Mouse (Mus musculus) limb, embryonic 11.5 days (tissue): ENCODE measurements around the gene Il3ra. TPM values are rescaled to one million over a fixed set of nuclear protein-coding genes. Genes with fewer than 3 reads are reported as not detected.
A peak's percentile ranks its signal among the peaks of the same experiment; 100 is the strongest.

Experiments used
- ATAC-seq: fragments of 200-750 bp; cut with Nextera tagmentation; 2 replicates; pipeline ENCODE4 v1.8.0; 2017; ENCODE audit warnings: low read depth; ENCODE audit not compliant: insufficient number of reproducible peaks, low FRiP score, low TSS enrichment
- DNase-seq: peaks from one replicate; pipeline ENCODE4 v3.0.0-alpha.2; 2015; ENCODE audit warnings: low spot score
- H3K27ac ChIP-seq: fragments of 300-500 bp; sonication (generic); replicated peaks from 2 replicates; pipeline ENCODE4 v1.5.1; 2014; ENCODE audit warnings: low read depth, mild to moderate bottlenecking, low read length
- H3K27me3 ChIP-seq: fragments of 300-500 bp; sonication (generic); 2 replicates; pipeline ENCODE4 v1.6.1; 2014; ENCODE audit warnings: mild to moderate bottlenecking, low read length, mixed read lengths; ENCODE audit not compliant: control insufficient read depth, insufficient read depth
- H3K36me3 ChIP-seq: fragments of 300-500 bp; sonication (generic); 2 replicates; pipeline ENCODE4 v1.6.1; 2014; ENCODE audit warnings: mild to moderate bottlenecking, low read length, moderate library complexity, mixed read lengths; ENCODE audit not compliant: control insufficient read depth, insufficient read depth
- H3K4me1 ChIP-seq: fragments of 300-500 bp; sonication (generic); 2 replicates; pipeline ENCODE4 v1.6.1; 2014; ENCODE audit warnings: low read length, mixed read lengths; ENCODE audit not compliant: control insufficient read depth, insufficient read depth
- H3K4me2 ChIP-seq: fragments of 300-500 bp; sonication (generic); 2 replicates; pipeline ENCODE4 v1.6.1; 2014; ENCODE audit warnings: low read depth, mild to moderate bottlenecking, moderate library complexity; ENCODE audit not compliant: severe bottlenecking
- H3K4me3 ChIP-seq: fragments of 300-500 bp; sonication (generic); 2 replicates; pipeline ENCODE4 v1.5.1; 2014; ENCODE audit warnings: low read depth, low read length
- H3K9ac ChIP-seq: fragments of 300-500 bp; sonication (generic); 2 replicates; pipeline ENCODE4 v1.6.1; 2014; ENCODE audit warnings: mild to moderate bottlenecking, low read length
- H3K9me3 ChIP-seq: fragments of 300-500 bp; sonication (generic); 2 replicates; pipeline ENCODE4 v1.6.1; 2016; ENCODE audit warnings: low read length; ENCODE audit not compliant: control insufficient read depth
- WGBS: fragments of 180-500 bp; shearing (Covaris S2); extraction: QIAGEN DNeasy Blood & Tissue Kit; methylation state at CpG from one replicate; pipeline ENCODE4 v1.1.7; 2014; 5-methylcytosine and 5-hydroxymethylcytosine counted together
- polyA plus RNA-seq: library from polyadenylated mRNA; unstranded; fragments of >200 nt; fragmentation: Nextera tagmentation; extraction: Ambion mirVana; gene quantifications from 2 replicates; pipeline ENCODE4 v1.2.1, GENCODE M21; 2014

Gene Il3ra
- 3.1 and 3.6 TPM in 2 replicates for polyA plus RNA-seq

DNA sequence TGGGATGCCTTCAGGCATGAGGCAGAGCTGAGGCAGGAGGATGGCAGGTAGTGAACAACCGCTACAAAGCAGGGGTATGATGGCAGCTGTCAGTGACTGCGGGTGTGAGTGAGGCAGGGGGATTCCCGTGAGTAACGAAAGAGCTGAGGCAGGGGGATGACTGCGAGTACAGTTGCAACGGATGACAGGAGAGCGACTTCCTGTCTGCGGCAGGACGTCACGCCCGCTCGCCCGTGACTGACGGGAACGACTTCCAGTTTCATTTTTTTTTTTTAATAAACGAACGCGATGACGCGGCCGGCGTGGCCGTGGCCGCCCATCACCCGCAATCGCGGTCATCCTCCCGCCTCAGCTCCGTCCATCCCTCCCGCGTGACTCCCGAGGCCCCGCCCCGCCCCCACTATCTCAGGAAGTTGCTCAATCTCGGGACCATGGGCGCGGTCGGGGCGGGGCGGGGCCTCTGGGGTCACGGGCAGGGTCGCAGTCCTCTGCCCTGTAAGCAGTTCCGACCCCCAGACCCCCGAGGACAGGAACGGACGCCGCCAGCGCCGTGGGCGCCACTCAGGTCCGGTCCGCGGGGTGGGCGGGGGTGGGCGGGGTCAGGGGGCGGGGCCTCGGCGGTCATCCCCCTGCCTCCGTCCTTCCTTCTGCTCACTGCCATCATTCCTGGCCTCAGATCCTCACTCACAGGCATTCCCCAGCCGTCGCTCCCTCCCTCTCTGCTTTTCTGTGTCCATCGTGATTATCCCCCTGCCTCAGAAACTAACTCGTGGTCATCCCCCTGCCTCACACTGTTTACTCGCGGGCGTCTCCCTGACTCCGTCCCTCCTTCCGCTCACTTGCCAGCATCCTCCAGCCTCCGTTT, at the start of gene Il3ra:
Gene Il3ra (plus strand): TSS at position 328 of the 865 bp plus-strand sequence.
- Histone ChIP-seq H3K27me3 (no peaks in the 10 kb centered on the region), H3K27ac (no peak within 1 kb of the TSS), H3K36me3 (peaks cover 6% of the 10 kb centered on the region; the same call in 1 of the 2 replicates), H3K9ac (peak within 1 kb of the TSS; percentile 63), H3K4me1 (no peaks in the 10 kb centered on the region), H3K9me3 (peaks cover 35% of the 10 kb centered on the region), H3K4me2 (peak within 1 kb of the TSS; percentile 54), H3K4me3 (peak within 1 kb of the TSS; percentile 63)
- 2% methylated on average over 44 of the region's 69 CpGs for WGBS
- ATAC-seq (peak; percentile 22), DNase-seq (peak; percentile 81)

- 61% methylated on average over 16 of the region's 16 CpGs for WGBS
- Histone ChIP-seq H3K9ac (no peak overlapping the region), H3K27ac (no peak overlapping the region), H3K4me3 (no peak overlapping the region), H3K36me3 (no peaks in the 10 kb centered on the region), H3K9me3 (no peaks in the 10 kb centered on the region), H3K4me2 (no peak overlapping the region), H3K27me3 (no peaks in the 10 kb centered on the region), H3K4me1 (no peaks in the 10 kb centered on the region)
- ATAC-seq, result no peak
- DNase-seq, result peak; percentile 20
Measured at GRCm38 (mm10) chr14:14308938-14309337, 37.1 kb upstream of the Il3ra start.

- Histone ChIP-seq H3K4me3 (no peak overlapping the region), H3K27ac (no peak overlapping the region), H3K9ac (no peak overlapping the region), H3K36me3 (no peaks in the 10 kb centered on the region), H3K27me3 (no peaks in the 10 kb centered on the region), H3K4me2 (no peak overlapping the region), H3K4me1 (no peaks in the 10 kb centered on the region), H3K9me3 (no peaks in the 10 kb centered on the region)
- DNase-seq (no peak), ATAC-seq (no peak)
- WGBS, result 60% methylated on average over 14 of the region's 14 CpGs
Measured at GRCm38 (mm10) chr14:14309416-14309815, 36.7 kb upstream of the Il3ra start.

DNA sequence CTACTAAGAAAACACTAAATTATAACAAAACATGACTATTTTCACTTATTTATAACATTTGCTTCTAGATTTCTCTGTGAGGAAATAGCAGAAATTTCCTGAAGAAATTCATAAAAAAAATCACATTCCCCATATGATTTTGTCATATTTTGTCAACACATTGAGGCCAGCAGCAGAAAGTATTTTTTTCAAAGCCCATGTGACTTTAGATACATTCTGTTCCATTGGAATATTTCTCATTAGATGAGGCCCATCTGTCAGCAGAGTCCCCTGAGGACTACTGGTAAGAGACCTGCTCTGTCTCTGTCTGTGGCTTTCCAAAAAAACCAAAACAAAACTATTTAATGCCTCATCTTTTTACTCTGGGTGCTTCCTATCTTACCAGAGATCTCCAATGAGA, 23.5 kb upstream of the Il3ra start, which contains the start of gene Olfr31:
Gene Olfr31 (plus strand): TSS at position 301 of the 400 bp plus-strand sequence.
- H3K27me3 ChIP-seq, result no peaks in the 10 kb centered on the region

GRCm38 (mm10) chr14:14345113-14345871, 783 bp upstream of the Il3ra start:
- Histone ChIP-seq H3K4me2 (peak overlapping the region; percentile 54), H3K9me3 (peaks cover 27% of the 10 kb centered on the region), H3K4me3 (peak overlapping the region; percentile 63), H3K27ac (no peak overlapping the region), H3K36me3 (peaks cover 3% of the 10 kb centered on the region; the same call in 1 of the 2 replicates), H3K4me1 (no peaks in the 10 kb centered on the region), H3K27me3 (no peaks in the 10 kb centered on the region), H3K9ac (peak overlapping the region; percentile 63; the same call in 1 of the 2 replicates)
- peak; percentile 95 for DNase-seq
- WGBS, result 8% methylated on average over 34 of the region's 40 CpGs
- peak; percentile 87 for ATAC-seq

More for the DNA sequence above, 23.5 kb upstream of the Il3ra start, which contains the start of gene Olfr31:
- no peak within 1 kb of the TSS for H3K4me3 ChIP-seq
- ATAC-seq (no peak), DNase-seq (no peak)
- no peaks in the 10 kb centered on the region for H3K4me1 ChIP-seq
- no peak within 1 kb of the TSS for H3K9ac ChIP-seq
- H3K4me2 ChIP-seq, result no peak within 1 kb of the TSS
- no peak within 1 kb of the TSS for H3K27ac ChIP-seq
- H3K36me3 ChIP-seq, result no peaks in the 10 kb centered on the region
- H3K9me3 ChIP-seq, result no peaks in the 10 kb centered on the region

GRCm38 (mm10) chr14:14346813-14347100, 682 bp downstream of the Il3ra start:
- DNase-seq, result no peak
- WGBS, result 20% methylated on average over 16 of the region's 16 CpGs
- Histone ChIP-seq H3K27me3 (no peaks in the 10 kb centered on the region), H3K4me1 (no peaks in the 10 kb centered on the region), H3K4me2 (peak overlapping the region; percentile 54), H3K36me3 (peaks cover 6% of the 10 kb centered on the region; the same call in 1 of the 2 replicates), H3K4me3 (peak overlapping the region; percentile 63), H3K9me3 (peaks cover 40% of the 10 kb centered on the region), H3K9ac (peak overlapping the region; percentile 63; the same call in 1 of the 2 replicates), H3K27ac (no peak overlapping the region)
- ATAC-seq, result peak; percentile 23; the same call in 1 of the 2 replicates

- Histone ChIP-seq H3K4me2 (peak overlapping the region; percentile 54), H3K4me1 (no peaks in the 10 kb centered on the region), H3K27me3 (no peaks in the 10 kb centered on the region), H3K27ac (no peak overlapping the region), H3K9ac (no peak overlapping the region), H3K9me3 (peaks cover 41% of the 10 kb centered on the region), H3K4me3 (peak overlapping the region; percentile 63; the same call in 1 of the 2 replicates), H3K36me3 (peaks cover 6% of the 10 kb centered on the region; the same call in 1 of the 2 replicates)
- 82% methylated on average over 17 of the region's 17 CpGs for WGBS
- peak; percentile 5; the same call in 1 of the 2 replicates for ATAC-seq
- DNase-seq, result peak; percentile 33
Measured at GRCm38 (mm10) chr14:14347151-14347835, 1.2 kb downstream of the Il3ra start.
